Mouse (Mus musculus): Measurements from ENCODE around the gene 4930544D05Rik.
A peak's percentile ranks its signal among the peaks of the same experiment; 100 is the strongest.

4930544D05Rik gene

DNA sequence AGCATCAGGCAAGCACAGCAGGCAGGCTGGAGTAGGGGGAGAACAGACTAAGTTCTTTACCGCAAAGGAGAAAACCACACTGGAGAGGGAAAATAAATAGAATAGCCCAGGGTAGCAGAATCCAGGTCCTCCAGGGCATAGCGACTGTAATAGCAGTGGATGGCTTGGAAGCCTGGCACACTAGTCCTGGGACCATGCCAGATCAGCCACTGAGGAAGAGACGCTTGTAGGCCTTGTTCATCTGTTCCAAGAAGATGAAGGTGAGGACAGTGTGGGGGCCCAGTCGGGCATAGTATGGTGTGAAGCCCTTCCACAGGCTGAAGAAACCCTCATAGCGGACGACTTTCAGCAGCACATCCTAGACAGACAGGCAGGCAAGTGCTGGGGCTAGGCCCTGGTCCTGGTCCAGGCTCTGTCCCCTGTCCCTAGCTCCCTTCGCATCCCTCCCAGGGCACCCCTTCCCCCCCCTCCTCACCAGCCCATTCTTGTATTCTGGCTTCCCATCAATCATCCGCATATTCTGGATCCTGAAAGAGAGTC is 29.0 kb downstream of the 4930544D05Rik start:
- DNase-seq = no peak

DNA sequence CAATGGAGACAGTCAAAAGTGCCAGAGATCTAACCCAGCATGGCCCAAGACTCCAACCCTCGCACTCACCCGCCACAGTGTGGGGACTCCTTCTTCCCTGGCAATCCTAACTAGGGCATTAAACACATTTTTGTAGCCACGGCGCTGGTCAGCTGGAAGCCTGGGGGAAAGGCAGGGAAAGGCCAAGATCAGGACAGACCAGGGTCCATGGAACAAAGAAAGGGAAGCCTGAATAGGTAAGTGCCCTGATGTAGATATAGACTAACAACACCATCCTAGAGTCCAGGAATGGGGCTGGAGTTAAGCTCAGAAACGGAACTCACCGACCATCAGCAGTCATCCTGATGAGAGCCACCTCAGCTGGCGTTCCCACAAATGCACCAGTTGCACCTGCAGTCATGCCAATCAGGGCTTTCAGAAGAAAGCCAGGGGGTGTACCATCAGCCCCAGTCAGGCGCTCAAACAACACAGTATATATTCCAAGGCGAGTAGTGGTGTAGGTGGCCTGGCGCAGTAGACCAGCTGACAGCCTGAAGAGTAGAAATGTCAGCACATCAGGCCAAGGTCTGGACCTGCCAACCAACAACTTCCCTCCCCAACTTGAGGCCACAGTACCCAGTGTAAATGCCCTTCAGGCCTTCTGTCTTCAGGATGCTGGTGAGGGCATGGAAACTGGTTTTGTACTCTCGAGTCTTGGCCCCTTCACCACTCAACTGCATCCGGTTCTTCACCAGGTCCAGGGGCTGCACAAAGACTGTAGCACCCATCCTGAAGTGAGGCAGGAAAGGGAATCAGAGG is 30.0 kb downstream of the 4930544D05Rik start:
- DNase-seq = no peak

DNA sequence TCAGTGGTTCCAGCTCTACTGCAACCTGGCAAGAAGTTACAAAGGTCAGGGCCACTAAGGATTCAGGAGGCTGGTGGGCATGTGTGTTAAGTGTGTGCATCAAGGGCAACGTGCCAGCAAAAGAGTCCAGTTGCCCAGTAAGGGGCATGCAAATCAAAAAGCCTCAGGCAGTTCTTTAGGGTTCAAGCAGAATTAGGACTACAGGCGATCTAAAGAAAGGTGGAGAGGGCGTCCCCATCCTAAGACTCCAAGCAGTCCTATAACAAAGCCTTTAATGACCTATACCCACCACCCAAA is 30.6 kb downstream of the 4930544D05Rik start:
- no peak for DNase-seq

DNA sequence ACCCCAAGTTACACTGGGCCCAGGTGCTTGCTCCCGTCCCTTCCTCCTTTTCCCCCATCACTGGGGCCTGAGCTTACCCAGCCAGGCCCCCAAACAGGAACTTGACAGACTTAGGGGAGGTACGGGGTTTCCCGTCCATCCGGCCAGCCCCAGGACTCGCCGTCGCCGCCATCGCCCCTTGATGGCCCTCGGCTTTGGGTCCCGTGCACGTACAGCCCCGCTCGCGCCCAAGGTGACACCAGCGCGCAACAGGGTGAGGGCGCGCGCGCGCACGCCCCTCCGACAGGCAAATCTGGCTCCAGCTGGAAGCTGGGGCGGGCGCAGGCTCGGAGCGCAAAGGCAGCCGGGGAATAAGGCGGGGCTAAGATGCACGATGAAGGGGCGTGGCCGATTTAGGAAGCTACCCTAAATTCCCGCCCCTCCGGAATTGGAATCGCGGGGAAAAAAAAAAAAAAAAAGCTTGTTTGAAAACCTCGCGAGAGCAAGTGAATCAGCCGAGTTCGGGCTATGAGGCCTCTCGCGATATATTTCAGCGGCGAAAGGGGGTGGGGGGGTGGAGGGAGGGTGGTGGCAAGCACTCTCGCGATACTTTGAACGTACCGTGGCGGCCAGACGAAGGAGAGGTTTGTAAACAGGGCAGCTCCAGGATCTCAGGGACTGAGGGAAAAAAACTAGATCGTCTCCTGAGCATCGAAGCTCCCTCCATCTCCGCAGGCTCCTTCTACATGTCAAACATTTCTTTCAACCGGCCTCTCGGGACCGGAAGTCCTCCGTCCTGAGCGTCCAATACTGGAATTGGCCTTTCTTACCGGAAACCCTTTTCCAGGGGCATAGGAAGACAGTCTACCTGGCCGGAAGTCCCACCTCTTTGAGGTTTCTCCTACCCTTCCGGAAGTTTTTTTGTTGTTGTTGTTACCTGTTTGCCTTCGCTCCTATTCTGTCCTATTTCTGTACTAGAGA is 31.3 kb downstream of the 4930544D05Rik start, which contains the start of the genes Rnf167 and Slc25a11:
Rnf167 (plus strand) TSS at position 545 of the 960 bp plus-strand sequence.
Slc25a11 (minus strand) TSS at position 789 of the 960 bp plus-strand sequence.
- DNase-seq = peak; percentile 97

DNA sequence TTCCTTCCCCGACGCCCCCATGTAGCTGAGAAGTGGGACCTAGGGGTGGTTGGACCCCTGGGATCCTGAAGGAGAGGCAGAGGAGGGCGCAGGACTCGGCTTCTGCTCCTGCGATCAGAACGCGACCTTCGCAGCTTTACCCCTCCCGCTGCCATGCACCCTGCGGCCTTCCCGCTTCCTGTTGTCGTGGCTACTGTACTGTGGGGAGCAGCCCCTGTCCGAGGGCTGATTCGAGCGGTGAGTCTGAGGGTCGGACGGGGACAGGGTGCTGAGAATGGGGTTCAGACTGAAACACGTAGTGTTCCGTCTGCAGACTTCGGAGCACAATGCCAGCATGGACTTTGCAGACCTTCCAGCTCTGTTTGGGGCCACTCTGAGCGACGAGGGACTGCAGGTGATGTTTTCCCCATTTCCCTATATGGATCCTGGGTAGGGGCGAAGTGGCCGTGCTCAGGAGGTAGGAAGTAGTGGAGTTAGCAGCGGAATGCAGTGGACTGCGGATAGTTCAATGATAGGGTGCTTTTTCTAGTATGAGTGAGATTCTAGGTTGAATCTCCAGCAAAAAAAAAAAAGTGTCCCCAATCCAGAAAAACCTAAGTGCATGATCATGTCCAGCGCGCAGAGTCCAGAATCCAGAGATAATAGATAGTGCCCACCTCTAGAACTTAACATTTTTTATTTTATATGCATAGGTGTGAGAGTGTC is 32.2 kb downstream of the 4930544D05Rik start:
- peak; percentile 66 for DNase-seq

DNA sequence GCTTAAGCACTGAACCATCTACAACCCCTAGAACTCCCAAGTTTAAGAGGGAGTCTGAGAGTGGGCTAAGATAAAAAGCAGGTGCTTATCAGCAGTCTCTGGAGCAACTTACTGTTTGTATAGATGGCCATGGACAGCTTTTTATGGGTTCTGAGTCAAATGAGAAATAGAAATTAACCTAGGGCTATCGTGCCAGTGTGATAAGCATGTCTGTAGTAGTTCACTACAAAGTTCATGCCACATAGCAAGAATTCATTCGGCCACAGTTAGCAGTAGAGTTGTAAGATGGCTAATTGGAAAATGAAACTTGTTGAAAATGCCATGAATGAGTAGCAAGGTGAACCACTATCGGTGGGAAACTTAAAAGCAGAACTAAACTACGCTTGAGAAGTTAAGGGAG is 32.9 kb downstream of the 4930544D05Rik start:
- no peak for DNase-seq

DNA sequence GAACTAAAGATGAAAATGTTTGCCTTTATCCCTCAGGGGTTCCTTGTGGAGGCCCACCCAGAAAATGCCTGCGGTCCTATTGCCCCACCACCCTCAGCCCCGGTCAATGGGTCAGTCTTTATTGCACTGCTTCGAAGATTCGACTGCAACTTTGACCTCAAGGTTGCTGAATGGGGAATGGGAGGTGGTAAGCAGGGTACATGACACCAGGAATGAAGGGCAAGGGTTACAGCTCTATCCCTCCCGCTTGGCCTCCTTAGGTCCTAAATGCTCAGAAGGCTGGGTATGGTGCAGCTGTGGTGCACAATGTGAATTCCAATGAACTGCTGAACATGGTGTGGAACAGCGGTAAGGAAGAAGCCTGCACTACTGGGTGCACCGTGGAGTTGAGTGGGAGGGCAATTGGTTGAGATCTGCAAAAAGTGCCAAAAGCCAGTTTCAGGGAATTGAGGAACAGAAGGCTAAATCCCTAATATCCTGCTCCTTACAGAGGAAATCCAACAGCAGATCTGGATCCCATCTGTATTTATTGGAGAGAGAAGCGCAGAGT is 33.6 kb downstream of the 4930544D05Rik start:
- DNase-seq = no peak

DNA sequence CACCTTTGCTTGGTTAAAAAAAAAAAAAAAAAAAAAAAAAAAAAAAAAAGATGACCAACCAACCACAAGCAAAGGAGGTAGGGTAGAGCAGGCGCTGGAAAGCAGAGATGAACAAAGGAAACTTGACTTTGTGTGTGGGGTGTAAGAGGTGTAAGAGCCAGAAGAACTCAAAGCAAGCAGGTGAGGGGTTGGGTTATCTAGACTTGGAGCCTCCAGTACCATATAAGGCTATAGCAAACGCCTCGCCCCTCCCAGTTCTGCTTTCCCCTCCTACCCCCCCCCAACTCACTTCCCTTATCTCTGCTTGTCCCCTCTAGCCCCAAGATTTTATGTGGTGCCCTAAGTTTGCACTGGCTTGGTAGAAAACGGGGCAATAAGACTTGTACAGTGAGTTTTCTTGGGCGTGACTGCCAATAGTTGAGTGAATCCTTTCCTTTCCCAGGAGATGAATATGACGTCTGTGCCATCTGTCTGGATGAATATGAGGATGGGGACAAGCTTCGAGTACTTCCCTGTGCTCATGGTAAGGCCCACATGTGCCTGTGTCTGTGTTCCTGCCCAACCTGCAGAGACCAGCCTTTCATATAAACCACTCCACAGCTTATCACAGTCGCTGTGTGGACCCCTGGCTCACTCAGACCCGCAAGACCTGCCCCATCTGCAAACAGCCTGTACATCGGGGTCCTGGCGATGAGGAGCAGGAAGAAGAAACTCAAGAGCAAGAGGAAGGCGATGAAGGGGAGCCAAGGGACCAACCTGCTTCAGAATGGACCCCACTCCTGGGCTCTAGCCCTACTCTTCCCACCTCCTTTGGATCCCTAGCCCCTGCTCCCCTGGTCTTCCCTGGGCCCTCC is 34.9 kb downstream of the 4930544D05Rik start:
- peak; percentile 61 for DNase-seq

DNA sequence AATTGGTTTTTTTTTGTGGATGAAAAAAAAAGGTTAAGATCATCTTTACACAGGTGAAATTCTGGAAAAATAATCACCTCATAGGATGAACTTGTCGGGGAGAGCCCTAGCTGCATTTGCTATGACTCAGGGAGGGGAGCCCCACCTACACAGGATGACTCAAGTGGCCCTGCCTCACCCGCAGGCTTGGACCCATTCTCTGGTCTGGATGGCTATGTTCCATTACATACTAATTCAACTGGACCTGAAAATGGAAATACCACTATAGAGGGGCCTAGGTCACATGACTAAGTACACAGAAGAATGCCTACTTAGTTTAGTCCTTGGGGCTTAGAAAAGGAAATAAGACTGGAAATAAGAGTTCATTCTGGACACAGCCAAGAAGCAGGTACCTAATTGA is 35.7 kb downstream of the 4930544D05Rik start:
- no peak for DNase-seq

DNA sequence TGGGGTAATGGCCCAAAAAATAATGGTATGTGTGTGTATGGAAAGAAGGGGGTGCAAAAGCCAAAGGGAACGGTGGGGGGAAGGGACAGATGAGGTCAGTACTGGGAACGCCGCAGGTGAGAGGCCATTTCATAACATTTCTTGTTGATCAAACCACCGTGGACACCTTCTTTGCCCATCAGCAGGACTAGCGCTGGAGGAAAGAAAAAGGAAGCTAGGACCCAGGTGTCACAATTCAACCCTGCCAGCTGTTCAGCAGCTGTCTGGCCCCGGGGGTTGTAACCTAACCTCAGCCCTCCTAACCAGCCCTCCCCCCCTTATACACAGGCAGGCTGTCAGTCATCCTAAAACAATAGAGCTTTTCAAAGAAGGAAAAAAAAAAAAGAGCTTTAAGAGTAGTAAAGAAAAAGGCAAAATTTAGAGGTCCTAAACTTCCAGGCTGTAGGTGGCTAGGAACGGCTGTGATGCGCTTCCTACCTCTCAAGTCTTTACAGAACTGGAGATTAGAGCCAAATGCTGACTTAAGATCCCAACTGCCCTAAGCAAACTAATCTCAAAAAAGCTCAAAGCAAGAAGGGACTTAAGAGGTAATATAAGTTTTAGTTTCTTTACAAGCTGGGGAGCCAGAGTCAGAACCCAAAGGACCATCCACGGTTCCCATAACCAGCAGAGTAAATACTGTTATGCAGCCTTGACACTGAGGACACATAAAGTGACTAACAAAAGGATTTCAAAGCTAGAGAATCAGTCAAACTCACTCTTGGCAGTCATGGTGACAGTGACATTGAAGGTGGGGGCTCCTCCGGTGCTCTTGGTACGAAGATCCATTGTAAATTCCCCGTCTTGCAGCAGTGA is 36.6 kb downstream of the 4930544D05Rik start:
- DNase-seq = peak; percentile 65

DNA sequence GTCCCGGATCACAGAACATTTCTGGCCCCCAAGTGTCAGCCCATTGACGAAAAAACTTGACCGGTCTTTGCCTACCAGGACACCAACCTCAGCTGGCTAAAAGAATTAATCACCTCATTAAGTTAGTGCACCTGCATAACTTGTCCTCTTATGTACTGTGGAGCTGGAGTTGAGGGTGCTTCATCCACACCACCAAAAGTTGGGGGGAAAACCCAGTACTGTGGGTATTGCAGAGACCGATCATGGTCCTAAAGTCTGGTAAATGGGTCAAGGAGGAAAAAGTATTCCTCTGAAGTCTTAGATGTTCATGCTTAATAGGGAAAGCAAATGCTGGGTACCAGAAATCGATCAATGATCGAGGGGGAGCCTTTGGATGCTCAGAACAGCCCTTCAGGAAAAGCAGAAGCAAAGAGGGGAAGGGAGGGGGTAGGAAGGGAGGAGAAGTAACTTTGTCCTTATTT is 37.3 kb downstream of the 4930544D05Rik start:
- DNase-seq = no peak

DNA sequence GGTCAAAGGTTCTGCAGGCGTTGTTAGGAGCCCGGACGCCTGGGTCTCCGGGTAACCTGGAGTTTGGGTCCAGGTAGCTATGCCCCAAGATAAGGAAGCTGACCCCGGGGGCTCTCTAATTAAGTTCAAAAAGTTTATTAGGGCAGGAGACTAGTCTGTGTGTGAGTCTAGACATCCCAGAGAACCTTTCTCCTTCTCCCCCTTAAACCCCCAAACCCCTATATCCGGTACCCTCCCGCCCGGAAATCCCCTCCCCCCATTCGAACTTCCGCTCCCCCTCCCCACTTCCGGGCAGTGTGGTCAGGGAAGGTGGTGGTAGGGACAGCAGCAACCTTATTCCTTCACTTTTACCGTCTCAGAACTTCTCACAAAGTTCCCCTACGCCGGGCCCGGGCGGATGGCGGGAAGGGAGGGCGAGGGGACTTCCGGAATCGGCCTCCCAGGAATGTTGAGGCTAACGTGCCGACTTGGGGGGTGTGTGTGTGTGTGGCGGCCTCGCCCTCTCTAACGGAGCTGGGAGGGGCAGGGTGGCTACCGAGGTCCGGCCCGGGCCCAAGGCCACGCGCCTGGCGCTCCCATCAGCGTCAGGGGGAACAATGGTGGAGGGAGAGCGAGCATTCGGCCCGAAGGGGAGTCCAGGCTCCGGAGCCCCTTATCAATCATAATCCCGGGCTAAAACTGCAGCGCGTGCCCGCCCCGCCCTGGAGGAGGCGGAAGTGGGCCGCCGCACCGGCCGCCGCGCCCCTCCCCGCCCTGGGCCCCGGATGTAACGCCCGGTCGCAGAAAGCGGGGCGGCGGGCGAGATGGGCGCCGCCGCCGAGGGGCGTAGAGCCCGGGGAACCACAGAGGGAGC is 37.9 kb downstream of the 4930544D05Rik start:
- peak; percentile 86 for DNase-seq

DNA sequence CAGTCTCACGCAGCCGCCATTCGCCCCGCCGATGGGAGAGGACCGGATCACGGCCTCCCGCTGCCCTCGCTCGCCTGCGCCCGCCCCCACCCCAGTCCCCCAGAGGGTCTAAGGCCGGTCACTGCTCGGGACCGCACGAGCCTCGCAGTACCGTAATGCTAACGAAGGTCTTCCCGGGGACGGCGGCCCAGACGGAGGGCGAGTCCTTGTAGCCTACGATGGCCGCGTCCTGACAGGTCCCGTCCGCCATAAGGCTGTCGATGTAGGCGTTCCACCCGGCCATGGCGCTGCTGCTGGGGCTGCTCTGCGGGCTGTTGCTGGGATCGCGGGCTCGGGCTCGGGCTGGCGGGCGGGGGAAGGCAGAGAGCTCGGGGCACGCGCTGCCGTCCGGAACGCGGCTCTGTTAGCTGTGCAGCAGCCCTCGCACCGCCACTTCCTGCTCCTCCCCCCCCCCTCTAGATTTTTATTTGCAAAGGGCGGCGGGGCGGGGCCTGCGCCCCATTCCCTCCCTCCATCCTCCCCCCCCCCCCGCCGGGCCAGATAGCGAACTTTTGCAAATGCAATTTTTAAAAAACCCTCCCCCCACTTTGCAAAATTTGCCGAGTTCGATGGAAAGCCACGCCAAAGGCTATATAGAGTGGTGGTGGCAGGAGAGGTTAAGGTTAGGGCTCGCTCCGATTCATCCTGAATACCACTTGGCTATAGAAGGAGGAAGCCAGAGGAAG is 38.7 kb downstream of the 4930544D05Rik start, which contains the start of gene Pfn1:
Pfn1 (minus strand) TSS at position 447 of the 725 bp plus-strand sequence.
- peak; percentile 83 for DNase-seq

DNA sequence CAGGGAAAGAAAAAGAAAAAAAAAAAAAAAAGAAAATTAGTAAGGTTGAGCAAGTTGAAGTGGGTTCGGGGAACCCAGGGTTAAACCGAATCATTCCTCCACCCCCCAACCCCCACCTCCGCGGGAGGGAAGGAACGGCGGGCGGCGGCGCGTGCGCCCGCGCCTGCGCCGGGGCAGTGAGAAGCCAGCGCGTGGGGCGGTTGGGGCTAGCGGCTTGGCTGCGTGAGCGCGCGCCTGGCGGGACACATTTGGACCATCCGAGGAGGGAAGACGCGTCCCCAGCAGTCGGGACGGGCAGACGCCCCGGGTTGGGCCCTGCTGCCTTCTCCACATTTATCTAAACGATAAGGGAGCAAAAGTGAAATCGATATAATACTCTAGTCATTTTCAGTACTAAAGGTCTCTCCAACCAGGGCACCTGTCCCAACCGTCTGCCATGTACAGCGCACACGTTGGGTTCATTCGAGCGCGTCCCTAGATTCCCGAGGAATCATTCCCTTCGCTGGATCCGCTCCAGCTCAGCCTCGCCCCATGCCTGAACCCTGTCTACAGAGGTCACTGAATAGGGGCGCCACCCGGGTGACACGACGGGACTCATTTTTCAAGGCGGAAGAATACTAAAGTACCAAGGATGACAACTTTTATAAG is 39.4 kb downstream of the 4930544D05Rik start:
- peak; percentile 84 for DNase-seq

DNA sequence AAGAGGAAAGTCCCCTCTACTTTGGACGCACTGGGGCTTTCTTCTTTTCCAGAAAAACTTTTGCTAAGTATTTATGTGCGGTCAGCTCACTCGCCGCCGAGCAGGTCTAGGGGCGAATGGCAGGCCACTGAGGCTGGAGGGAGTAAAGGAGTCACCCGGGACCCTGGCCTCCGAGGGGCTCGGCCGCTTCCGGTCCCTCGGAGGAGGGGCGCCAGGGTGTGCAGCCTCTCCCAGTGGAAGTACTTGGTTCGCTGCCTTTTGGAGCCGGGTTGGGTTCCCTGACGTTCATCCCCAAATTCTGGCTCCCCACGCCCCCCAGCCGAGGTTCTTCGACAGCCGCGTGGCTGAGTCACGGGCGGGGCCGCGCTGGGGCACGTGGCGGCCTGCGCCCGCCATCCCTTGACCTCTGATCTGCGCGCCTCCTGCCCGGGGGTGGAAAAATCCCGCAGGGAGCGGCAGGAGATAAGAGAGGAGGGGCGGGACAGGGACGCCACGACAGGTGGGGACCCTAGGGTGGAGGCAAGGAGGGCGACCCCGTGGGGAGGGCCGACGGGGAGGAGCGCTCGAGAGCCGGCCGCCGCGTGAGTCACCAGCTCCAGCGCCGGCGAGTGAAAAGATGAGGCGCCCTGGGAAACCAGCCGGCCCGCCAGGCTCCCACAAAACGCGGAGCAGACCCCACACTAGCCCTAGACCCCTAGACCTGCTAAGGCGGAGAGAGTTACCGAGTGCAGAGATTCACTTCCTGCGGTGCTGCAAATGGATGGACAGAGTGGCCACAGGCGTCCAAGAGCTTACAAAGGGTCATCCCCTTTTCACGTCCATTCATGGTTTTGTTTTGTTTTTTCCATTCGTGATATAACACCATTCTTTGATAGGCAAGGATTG is 40.2 kb downstream of the 4930544D05Rik start:
- DNase-seq = peak; percentile 79

DNA sequence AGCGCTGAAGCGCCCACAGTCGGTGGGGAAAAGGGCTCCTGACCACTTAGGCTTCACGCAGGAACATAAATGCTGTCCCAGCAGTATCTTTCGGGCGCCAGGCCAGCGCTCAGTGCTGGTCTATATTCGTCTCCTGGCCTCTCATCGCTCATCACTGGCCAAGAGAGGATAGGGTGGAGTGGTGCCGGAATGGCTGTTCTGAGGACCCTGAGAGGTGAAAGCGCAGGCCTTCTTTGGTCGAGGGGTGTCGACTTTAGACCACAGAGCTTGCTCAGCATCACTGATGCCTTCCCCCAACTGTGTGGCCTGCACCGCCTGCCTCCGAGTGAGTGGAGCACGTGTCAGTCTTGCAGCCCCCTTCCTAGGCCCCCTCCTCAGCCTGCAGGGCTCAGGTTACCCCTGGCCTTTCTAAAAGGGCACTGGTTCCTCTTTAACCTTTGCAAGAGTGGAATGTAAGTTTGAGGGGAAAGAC is 40.8 kb downstream of the 4930544D05Rik start:
- peak; percentile 22 for DNase-seq

DNA sequence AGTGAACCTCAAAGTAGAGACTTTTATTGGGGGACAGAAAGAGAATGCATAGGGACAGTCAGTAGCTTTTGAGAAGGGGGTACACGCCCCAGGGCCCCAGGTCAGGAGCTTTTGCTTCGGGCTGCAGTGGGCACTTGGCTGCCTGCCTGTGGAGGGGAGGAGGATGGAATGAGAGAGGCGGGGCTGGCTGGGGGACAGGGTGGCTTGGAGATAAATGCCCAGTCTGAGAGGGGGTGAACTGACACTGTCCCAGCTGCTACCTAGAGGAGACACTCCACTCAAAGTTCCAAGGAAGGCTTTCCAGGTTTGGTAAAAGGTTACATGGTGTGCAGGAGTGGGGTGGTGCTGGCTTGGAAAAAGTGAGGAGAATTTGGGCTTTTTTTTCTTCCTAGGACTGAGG is 41.3 kb downstream of the 4930544D05Rik start, which contains the start of gene Eno3:
Eno3 (plus strand) TSS at position 239 of the 400 bp plus-strand sequence.
- no peak for DNase-seq
